Mouse (Mus musculus) ES-Bruce4 (cell line): Measurements from ENCODE around the gene Zfp462.

Source experiments
- EP300 ChIP-seq: IDR thresholded peaks from 2 replicates; pipeline ENCODE4 v1.6.1; 2011; ENCODE audit warnings: low read depth, low read length; ENCODE audit not compliant: insufficient read depth
- POLR2A ChIP-seq: IDR thresholded peaks from one replicate; pipeline ENCODE4 v1.8.1; 2011; ENCODE audit warnings: low read length; ENCODE audit not compliant: insufficient read depth

DNA sequence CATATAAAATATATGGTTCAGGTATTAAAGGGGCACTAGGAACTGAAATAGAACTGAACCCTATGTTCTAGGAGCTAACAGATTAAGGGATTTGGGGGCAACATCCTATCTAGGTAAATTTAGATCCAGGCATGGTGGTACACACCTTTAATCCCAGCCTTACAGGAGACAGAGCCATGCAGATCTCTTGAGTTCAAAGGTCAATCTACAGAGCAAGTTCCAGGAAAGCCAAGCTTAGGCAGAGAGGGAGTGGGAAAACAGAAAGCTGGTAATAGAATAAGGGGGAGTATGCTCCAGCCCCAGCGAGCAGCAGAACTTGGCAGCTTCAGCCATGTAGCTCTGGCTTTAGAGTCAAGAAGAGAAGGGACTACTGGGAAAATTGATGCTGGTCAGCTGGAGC, 50.4 kb downstream of the Zfp462 start:
- TF ChIP-seq EP300: no peak
- TF ChIP-seq POLR2A: no peak
